Mouse (Mus musculus) C2C12 (cell line): ENCODE measurements around the gene Sh2d1b1.

Experiments used
- CEBPB ChIP-seq: IDR thresholded peaks from one replicate; pipeline ENCODE4 v1.6.1; 2011; ENCODE audit warnings: low read depth, mild to moderate bottlenecking, control low read depth, moderate library complexity
- CTCF ChIP-seq: IDR thresholded peaks from one replicate; pipeline ENCODE4 v1.5.1; 2011; ENCODE audit not compliant: control insufficient read depth, insufficient read depth, insufficient read length
- FOSL1 ChIP-seq: IDR thresholded peaks from one replicate; pipeline ENCODE4 v1.8.0; 2011; ENCODE audit warnings: mild to moderate bottlenecking, low read length; ENCODE audit not compliant: poor library complexity, insufficient read depth, severe bottlenecking
- MAX ChIP-seq: IDR thresholded peaks from one replicate; pipeline ENCODE4 v1.6.1; 2011; ENCODE audit warnings: mild to moderate bottlenecking, control low read depth

- TF ChIP-seq CTCF (no peak), FOSL1 (no peak), CEBPB (no peak), MAX (no peak)
Observed at GRCm38 (mm10) chr1:170273252-170273651, 3.9 kb upstream of the Sh2d1b1 start.
